Mouse (Mus musculus) liver (tissue): ENCODE data around the gene 1110059E24Rik.
"Not testable (repeated sequence)": the region's sequence is repeated elsewhere in the genome, so short reads cannot be mapped to it uniquely, and the experiment has no call there.

ENCODE experiments used
- DNase-seq: peaks from one replicate; pipeline ENCODE4 v3.0.0-alpha.2; 2020; ENCODE audit warnings: mixed read lengths

Gene 1110059E24Rik

GRCm38 (mm10) chr19:21652285-21653171 lies at the start of gene 1110059E24Rik:
1110059E24Rik (minus strand) TSS chr19:21652976.
- peak; percentile 96 for DNase-seq

GRCm38 (mm10) chr19:21680986-21681385 lies 28.2 kb upstream of the 1110059E24Rik start:
- DNase-seq = no peak

- DNase-seq = no peak
Observed at GRCm38 (mm10) chr19:21680091-21680490, 27.3 kb upstream of the 1110059E24Rik start.

GRCm38 (mm10) chr19:21674354-21675096 lies 21.7 kb upstream of the 1110059E24Rik start:
- no peak for DNase-seq

- no peak for DNase-seq
Observed at GRCm38 (mm10) chr19:21669650-21670049, 16.9 kb upstream of the 1110059E24Rik start.

GRCm38 (mm10) chr19:21663756-21664456 lies 11.1 kb upstream of the 1110059E24Rik start:
- DNase-seq = no peak

GRCm38 (mm10) chr19:21660734-21661133 lies 8.0 kb upstream of the 1110059E24Rik start:
- DNase-seq = no peak

GRCm38 (mm10) chr19:21654788-21655187 lies 2.0 kb upstream of the 1110059E24Rik start:
- no peak for DNase-seq

- peak; percentile 47 for DNase-seq
Observed at GRCm38 (mm10) chr19:21653172-21653981, 601 bp upstream of the 1110059E24Rik start, which contains the start of gene Abhd17b. Abhd17b (plus strand) TSS chr19:21653185.

- DNase-seq = no peak
Observed at GRCm38 (mm10) chr19:21651664-21652063, 1.1 kb downstream of the 1110059E24Rik start.

GRCm38 (mm10) chr19:21646142-21646541 lies 6.6 kb downstream of the 1110059E24Rik start:
- no peak for DNase-seq

GRCm38 (mm10) chr19:21645301-21645700 lies 7.5 kb downstream of the 1110059E24Rik start:
- no peak for DNase-seq

- DNase-seq = no peak
Observed at GRCm38 (mm10) chr19:21643935-21644334, 8.8 kb downstream of the 1110059E24Rik start.

- DNase-seq = no peak
Observed at GRCm38 (mm10) chr19:21637672-21638071, 15.1 kb downstream of the 1110059E24Rik start.

GRCm38 (mm10) chr19:21636907-21637306 lies 15.9 kb downstream of the 1110059E24Rik start:
- no peak for DNase-seq

GRCm38 (mm10) chr19:21635406-21635805 lies 17.4 kb downstream of the 1110059E24Rik start:
- no peak for DNase-seq

GRCm38 (mm10) chr19:21630656-21631331 lies 22.0 kb downstream of the 1110059E24Rik start:
- DNase-seq = no peak

- no peak for DNase-seq
Observed at GRCm38 (mm10) chr19:21629501-21629900, 23.3 kb downstream of the 1110059E24Rik start.

GRCm38 (mm10) chr19:21629030-21629429 lies 23.7 kb downstream of the 1110059E24Rik start:
- no peak for DNase-seq

- DNase-seq = not testable (repeated sequence)
Observed at GRCm38 (mm10) chr19:21628440-21628839, 24.3 kb downstream of the 1110059E24Rik start.

- no peak for DNase-seq
Observed at GRCm38 (mm10) chr19:21626271-21626988, 26.3 kb downstream of the 1110059E24Rik start.
